ENCODE assay signal across 8 mouse cellular contexts in genomic region chr6:88840791-88841513, GRCm38 (mm10). TPM values are rescaled to one million over a fixed set of nuclear protein-coding genes. Genes with fewer than 3 reads are reported as not detected.
A peak's percentile ranks its signal among the peaks of the same experiment; 100 is the strongest.
DNase-seq lines count a peak whose midpoint lies in the region; ATAC-seq and TF ChIP-seq lines count a peak whose summit lies in the region.

No protein-coding gene starts in this region.

- WGBS in kidney, embryonic 14.5 days = 43% methylated on average over 9 of the region's 9 CpGs
- 54% methylated on average over 9 of the region's 9 CpGs for WGBS in hindbrain, embryonic 14.5 days
- 57% methylated on average over 9 of the region's 9 CpGs for WGBS in midbrain, embryonic 16.5 days

- TF ChIP-seq CTCF in cortical plate, adult 2 months (IDR thresholded peaks at IDR 0.05; ENCODE audit: extremely low read depth, insufficient read depth, low read length) = no peak

- DNase-seq in kidney, postnatal 25 days = no peak
- DNase-seq in hindbrain, embryonic 14.5 days (ENCODE audit: low spot score) = no peak
- no peak for DNase-seq in ovary, postnatal 10 days (ENCODE audit: low spot score)
- no peak for DNase-seq in left cerebral cortex, adult 18-20 months (ENCODE audit: low spot score in 2 of 2)

- H3K4me1 ChIP-seq in kidney, embryonic 14.5 days (ENCODE audit: control insufficient read depth, insufficient read depth, low read length) = peaks cover 13% of the 10 kb centered on the region
- no peaks in the 10 kb centered on the region for H3K4me1 ChIP-seq in cortical plate, adult 2 months (ENCODE audit: control insufficient read depth, insufficient read depth, low read length)
- peaks cover 11% of the 10 kb centered on the region for H3K4me1 ChIP-seq in hindbrain, embryonic 14.5 days (replicated peaks; ENCODE audit: control insufficient read depth, insufficient read depth, low read length)
- H3K4me1 ChIP-seq in midbrain, embryonic 16.5 days (ENCODE audit: control insufficient read depth, insufficient read depth, low read length) = peaks cover 13% of the 10 kb centered on the region

- peak overlapping the region; percentile 78 for H3K9ac ChIP-seq in kidney, embryonic 14.5 days (ENCODE audit: low read depth, low read length)
- H3K9ac ChIP-seq in hindbrain, embryonic 14.5 days = peak overlapping the region; percentile 84
- peak overlapping the region; percentile 76 for H3K9ac ChIP-seq in midbrain, embryonic 16.5 days (ENCODE audit: low read depth, low read length)

- H3K9me3 ChIP-seq in kidney, embryonic 14.5 days (ENCODE audit: control insufficient read depth, low read length) = no peaks in the 10 kb centered on the region
- no peaks in the 10 kb centered on the region for H3K9me3 ChIP-seq in hindbrain, embryonic 14.5 days (ENCODE audit: control insufficient read depth, low read length)
- H3K9me3 ChIP-seq in midbrain, embryonic 16.5 days (replicated peaks; ENCODE audit: control insufficient read depth, low read length, poor library complexity, severe bottlenecking) = no peaks in the 10 kb centered on the region

- peak overlapping the region; percentile 56; the same call in 1 of the 2 replicates for H3K27ac ChIP-seq in kidney, embryonic 14.5 days (ENCODE audit: low read depth, low read length)
- H3K27ac ChIP-seq in cortical plate, adult 2 months (ENCODE audit: insufficient read depth, low read length) = peak overlapping the region; percentile 74; the same call in 1 of the 2 replicates
- peak overlapping the region; percentile 84 for H3K27ac ChIP-seq in hindbrain, embryonic 14.5 days
- H3K27ac ChIP-seq in midbrain, embryonic 16.5 days (ENCODE audit: low read length) = peak overlapping the region; percentile 82

- peaks cover 29% of the 10 kb centered on the region for H3K36me3 ChIP-seq in kidney, embryonic 14.5 days (ENCODE audit: control insufficient read depth, insufficient read depth, low read length)
- peaks cover 62% of the 10 kb centered on the region for H3K36me3 ChIP-seq in hindbrain, embryonic 14.5 days (replicated peaks; ENCODE audit: control insufficient read depth, insufficient read depth)
- peaks cover 13% of the 10 kb centered on the region for H3K36me3 ChIP-seq in midbrain, embryonic 16.5 days (ENCODE audit: control insufficient read depth, insufficient read depth, low read length)

- peak overlapping the region; percentile 86 for H3K4me2 ChIP-seq in kidney, embryonic 14.5 days (replicated peaks; ENCODE audit: low read depth, low read length)
- peak overlapping the region; percentile 80 for H3K4me2 ChIP-seq in hindbrain, embryonic 14.5 days (replicated peaks)
- peak overlapping the region; percentile 88 for H3K4me2 ChIP-seq in midbrain, embryonic 16.5 days (ENCODE audit: low read length)

- no peak for TF ChIP-seq POLR2A in cortical plate, adult 2 months (IDR thresholded peaks at IDR 0.05; ENCODE audit: extremely low read depth, insufficient read depth, low read length)

- H3K4me3 ChIP-seq in kidney, embryonic 14.5 days (ENCODE audit: low read length) = peak overlapping the region; percentile 81
- peak overlapping the region; percentile 91 for H3K4me3 ChIP-seq in cortical plate, adult 2 months (ENCODE audit: insufficient read depth, low read length)
- H3K4me3 ChIP-seq in hindbrain, embryonic 14.5 days (replicated peaks; ENCODE audit: low read length) = peak overlapping the region; percentile 77
- peak overlapping the region; percentile 84 for H3K4me3 ChIP-seq in midbrain, embryonic 16.5 days (ENCODE audit: low read depth, low read length)

- H3K27me3 ChIP-seq in kidney, embryonic 14.5 days (ENCODE audit: control insufficient read depth, insufficient read depth, low read length) = no peaks in the 10 kb centered on the region
- H3K27me3 ChIP-seq in hindbrain, embryonic 14.5 days (ENCODE audit: control insufficient read depth, insufficient read depth, low read length) = no peaks in the 10 kb centered on the region
- no peaks in the 10 kb centered on the region for H3K27me3 ChIP-seq in midbrain, embryonic 16.5 days (ENCODE audit: control insufficient read depth, insufficient read depth, low read depth, low read length)

- no peak for ATAC-seq in kidney, embryonic 14.5 days (ENCODE audit: low FRiP score, low TSS enrichment)
- ATAC-seq in hindbrain, embryonic 14.5 days (ENCODE audit: low FRiP score) = no peak
- no peak for ATAC-seq in midbrain, embryonic 16.5 days
- ATAC-seq in activated CD4-positive, CD25-positive, alpha-beta regulatory T cell, adult 4 months = no peak

RNA-seq across cellular contexts. Expression of gene Abtb1, which starts 0.8 kb away (rescaled TPM):
- polyA plus RNA-seq in kidney, embryonic 14.5 days (2014; fragmentation: Nextera tagmentation; extraction: Ambion mirVana) = 24.8 and 27.1 TPM in 2 replicates
- 88.0 and 90.6 TPM in 2 replicates for polyA plus RNA-seq in cortical plate, adult 2 months (2012; rRNA removed)
- polyA plus RNA-seq in hindbrain, embryonic 14.5 days (2014; fragmentation: Nextera tagmentation; extraction: Ambion mirVana) = 28.1 and 33.8 TPM in 2 replicates
- polyA plus RNA-seq in midbrain, embryonic 16.5 days (2015; fragmentation: Nextera tagmentation; extraction: Ambion mirVana) = 37.3 and 40.7 TPM in 2 replicates
- polyA plus RNA-seq in activated CD4-positive, CD25-positive, alpha-beta regulatory T cell, adult 4 months (2017; shearing (Covaris generic)) = 10 to 100 TPM; 42.8 to 57.5 TPM
- total RNA-seq in left cerebral cortex, adult 18-20 months (2021) = 10 to 100 TPM; 38.8 to 44.3 TPM

RNA-seq across cellular contexts. Expression of gene Podxl2, which starts 33.9 kb away (rescaled TPM):
- polyA plus RNA-seq in kidney, embryonic 14.5 days (2014; fragmentation: Nextera tagmentation; extraction: Ambion mirVana) = 43.6 and 52.8 TPM in 2 replicates
- polyA plus RNA-seq in cortical plate, adult 2 months (2012; rRNA removed) = 381 and 408 TPM in 2 replicates
- polyA plus RNA-seq in hindbrain, embryonic 14.5 days (2014; fragmentation: Nextera tagmentation; extraction: Ambion mirVana) = 525 and 527 TPM in 2 replicates
- 662 and 671 TPM in 2 replicates for polyA plus RNA-seq in midbrain, embryonic 16.5 days (2015; fragmentation: Nextera tagmentation; extraction: Ambion mirVana)
- polyA plus RNA-seq in activated CD4-positive, CD25-positive, alpha-beta regulatory T cell, adult 4 months (2017; shearing (Covaris generic)) = not detected
- 100 to 1,000 TPM; 202 to 219 TPM for total RNA-seq in left cerebral cortex, adult 18-20 months (2021)

RNA-seq across cellular contexts. Expression of gene Mcm2, which starts 57.6 kb away (rescaled TPM):
- polyA plus RNA-seq in kidney, embryonic 14.5 days (2014; fragmentation: Nextera tagmentation; extraction: Ambion mirVana) = 115 and 166 TPM in 2 replicates
- 4.4 TPM in 2 replicates for polyA plus RNA-seq in cortical plate, adult 2 months (2012; rRNA removed)
- polyA plus RNA-seq in hindbrain, embryonic 14.5 days (2014; fragmentation: Nextera tagmentation; extraction: Ambion mirVana) = 27.0 and 30.2 TPM in 2 replicates
- 16.2 and 20.7 TPM in 2 replicates for polyA plus RNA-seq in midbrain, embryonic 16.5 days (2015; fragmentation: Nextera tagmentation; extraction: Ambion mirVana)
- 10 to 100 TPM; 27.0 to 41.8 TPM for polyA plus RNA-seq in activated CD4-positive, CD25-positive, alpha-beta regulatory T cell, adult 4 months (2017; shearing (Covaris generic))
- total RNA-seq in left cerebral cortex, adult 18-20 months (2021) = 1 to 10 TPM; 3.7 to 6.8 TPM

Comparison
In these comparisons a context has a peak if more than half of its experiments do, and no peak if none do; other contexts are left out.
1. RNA of gene Podxl2, which starts 33.9 kb away (polyA plus RNA-seq): 662 to 671 TPM in midbrain, embryonic 16.5 days, 525 to 527 TPM in hindbrain, embryonic 14.5 days, 381 to 408 TPM in cortical plate, adult 2 months and 43.6 to 52.8 TPM in kidney, embryonic 14.5 days; not detected in activated CD4-positive, CD25-positive, alpha-beta regulatory T cell, adult 4 months; every median in the first group is over 10 times any median in the second.
2. Peak in every context shown above with its lines, with median percentiles within 50 percentile points of each other: H3K27ac ChIP-seq, H3K4me2 ChIP-seq, H3K4me3 ChIP-seq and H3K9ac ChIP-seq.